9 mouse cellular contexts compared by ENCODE assay signal in the genomic region with DNA sequence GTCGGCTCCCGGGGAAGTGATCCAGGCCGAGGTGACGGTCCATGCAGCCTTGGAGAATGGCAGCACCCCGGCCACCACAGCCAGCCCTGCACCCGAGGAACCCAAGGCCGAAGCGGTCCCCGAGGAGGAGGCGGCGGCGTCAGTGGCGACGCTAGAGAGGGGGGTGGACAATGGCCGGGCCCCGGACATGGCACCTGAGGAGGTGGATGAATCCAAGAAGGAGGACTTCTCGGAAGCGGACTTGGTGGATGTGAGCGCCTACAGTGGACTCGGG. TPM values are rescaled to one million over a fixed set of nuclear protein-coding genes. Genes with fewer than 3 reads are reported as not detected.
A peak's percentile ranks its signal among the peaks of the same experiment; 100 is the strongest.
DNase-seq lines count a peak whose midpoint lies in the region; ATAC-seq and TF ChIP-seq lines count a peak whose summit lies in the region.
"Had no signal": no experiment of that assay in that cellular context is flagged by ENCODE, and none has a peak within 500 bp of the region (broad histone marks: within the 10 kb centered on the region; RNA-seq: fewer than 3 reads in every experiment).

No protein-coding gene starts in this region.

- H3K4me3 ChIP-seq in heart, embryonic 11.5 days (ENCODE audit: low read depth, low read length), result peak overlapping the region; percentile 80
- H3K4me3 ChIP-seq in MEL (ENCODE audit: control insufficient read depth in 1 of 2, insufficient read depth in 1 of 2, low read depth in 2 of 2, low read length in 2 of 2), result peak overlapping the region; percentile 79 to 87
- H3K4me3 ChIP-seq in forebrain, postnatal 0 days (ENCODE audit: low read depth, low read length), result peak overlapping the region; percentile 93
- peak overlapping the region; percentile 92 for H3K4me3 ChIP-seq in liver, embryonic 13.5 days (replicated peaks)
- peak overlapping the region; percentile 90 for H3K4me3 ChIP-seq in stomach, postnatal 0 days (ENCODE audit: low read depth, low read length)

- WGBS in heart, embryonic 11.5 days (ENCODE audit: insufficient replicate concordance), result 0% methylated on average over 20 of the region's 20 CpGs
- 5% methylated on average over 20 of the region's 20 CpGs for WGBS in forebrain, postnatal 0 days
- under 1% methylated on average over 20 of the region's 20 CpGs for WGBS in liver, embryonic 13.5 days (ENCODE audit: insufficient replicate concordance)
- WGBS in stomach, postnatal 0 days, result 2% methylated on average over 20 of the region's 20 CpGs

- no peak for TF ChIP-seq EP300 in MEL (IDR thresholded peaks at IDR 0.05; ENCODE audit: low read depth in 1 of 2, low read length in 2 of 2)
- no peak for TF ChIP-seq EP300 in stomach, postnatal 0 days (optimal IDR thresholded peaks at IDR 0.05)

- H3K9ac ChIP-seq in heart, embryonic 11.5 days (ENCODE audit: low read depth, low read length), result peak overlapping the region; percentile 86
- peak overlapping the region; percentile 97 for H3K9ac ChIP-seq in MEL (ENCODE audit: control insufficient read depth, low read depth, low read length, poor library complexity, severe bottlenecking)
- peak overlapping the region; percentile 96 for H3K9ac ChIP-seq in forebrain, postnatal 0 days
- H3K9ac ChIP-seq in liver, embryonic 13.5 days, result peak overlapping the region; percentile 98
- H3K9ac ChIP-seq in stomach, postnatal 0 days (ENCODE audit: low read length), result peak overlapping the region; percentile 86

- H3K79me2 ChIP-seq in MEL (ENCODE audit: control insufficient read depth, insufficient read depth, low read length, poor library complexity), result peaks cover 75% of the 10 kb centered on the region

- no peak for TF ChIP-seq RAD21 in MEL (IDR thresholded peaks at IDR 0.05; ENCODE audit: low read depth, low read length)

- intact Hi-C loops in left cerebral cortex, postnatal 25 days (cut with DNase I), result loop anchor here (5.0 kb wide), 2 partner anchors 45 to 665 kb away; a partner anchor contains a TSS

- no peaks in the 10 kb centered on the region for H3K9me3 ChIP-seq in heart, embryonic 11.5 days (replicated peaks; ENCODE audit: control insufficient read depth, low read length)
- H3K9me3 ChIP-seq in MEL (replicated peaks; ENCODE audit: insufficient read depth, low read length), result no peaks in the 10 kb centered on the region
- no peaks in the 10 kb centered on the region for H3K9me3 ChIP-seq in forebrain, postnatal 0 days (ENCODE audit: low read length)
- H3K9me3 ChIP-seq in liver, embryonic 13.5 days (replicated peaks), result no peaks in the 10 kb centered on the region
- no peaks in the 10 kb centered on the region for H3K9me3 ChIP-seq in stomach, postnatal 0 days (ENCODE audit: control insufficient read depth, low read length)

- H3K4me2 ChIP-seq in heart, embryonic 11.5 days, result peak overlapping the region; percentile 99
- peak overlapping the region; percentile 91 for H3K4me2 ChIP-seq in forebrain, postnatal 0 days (ENCODE audit: low read depth)
- peak overlapping the region; percentile 97 for H3K4me2 ChIP-seq in liver, embryonic 13.5 days
- H3K4me2 ChIP-seq in stomach, postnatal 0 days (replicated peaks; ENCODE audit: low read depth), result peak overlapping the region; percentile 99

- H3K36me3 ChIP-seq in heart, embryonic 11.5 days (ENCODE audit: control insufficient read depth, insufficient read depth, low read length), result peaks cover 13% of the 10 kb centered on the region; the same call in 1 of the 2 replicates
- H3K36me3 ChIP-seq in MEL (ENCODE audit: control insufficient read depth in 1 of 2, insufficient read depth in 2 of 2, low read length in 2 of 2), result peaks cover 0 to 46% of the 10 kb centered on the region in 2 experiments; a peak in 2 of 4 replicates
- peaks cover 11% of the 10 kb centered on the region for H3K36me3 ChIP-seq in forebrain, postnatal 0 days (ENCODE audit: insufficient read depth)
- H3K36me3 ChIP-seq in liver, embryonic 13.5 days, result peaks cover 24% of the 10 kb centered on the region
- H3K36me3 ChIP-seq in stomach, postnatal 0 days (ENCODE audit: control insufficient read depth, insufficient read depth, low read length), result peaks cover 4% of the 10 kb centered on the region; the same call in 1 of the 2 replicates

- peak in 1 of 2 experiments; percentile 3; a peak in 1 of 4 replicates for TF ChIP-seq POLR2A in MEL (IDR thresholded peaks at IDR 0.05; ENCODE audit: control insufficient read depth in 1 of 2, insufficient read depth in 1 of 2, low read depth in 1 of 2, low read length in 2 of 2, poor library complexity in 1 of 2)

- no peaks in the 10 kb centered on the region for H3K27me3 ChIP-seq in heart, embryonic 11.5 days (ENCODE audit: control insufficient read depth, insufficient read depth, low read length)
- H3K27me3 ChIP-seq in MEL (ENCODE audit: control insufficient read depth in 1 of 2, insufficient read depth in 2 of 2, low read length in 2 of 2), result no peaks in the 10 kb centered on the region
- no peaks in the 10 kb centered on the region for H3K27me3 ChIP-seq in forebrain, postnatal 0 days (ENCODE audit: insufficient read depth, low read length)
- no peaks in the 10 kb centered on the region for H3K27me3 ChIP-seq in liver, embryonic 13.5 days
- no peaks in the 10 kb centered on the region for H3K27me3 ChIP-seq in stomach, postnatal 0 days (ENCODE audit: control insufficient read depth, insufficient read depth, low read length)

- DNase-seq in heart, adult 11 months, result no peak
- peak; percentile 43 for DNase-seq in MEL (ENCODE audit: low read depth, low spot score)
- DNase-seq in forebrain, postnatal 0 days, result no peak
- DNase-seq in liver, embryonic 13.5 days, result no peak
- DNase-seq in stomach, postnatal 0 days (ENCODE audit: low spot score), result peak; percentile 35
- no peak for DNase-seq in left cerebral cortex, postnatal 25 days (ENCODE audit: low spot score in 2 of 2)
- no peak for DNase-seq in left cerebral cortex, adult 11 months (ENCODE audit: low spot score)

- peaks cover 53% of the 10 kb centered on the region for H3K4me1 ChIP-seq in heart, embryonic 11.5 days (ENCODE audit: control insufficient read depth, insufficient read depth, low read length)
- H3K4me1 ChIP-seq in MEL (ENCODE audit: control insufficient read depth in 1 of 2, insufficient read depth in 2 of 2, low read length in 2 of 2), result peaks cover 37 to 61% of the 10 kb centered on the region in 2 experiments
- H3K4me1 ChIP-seq in forebrain, postnatal 0 days (ENCODE audit: insufficient read depth), result peaks cover 41% of the 10 kb centered on the region
- H3K4me1 ChIP-seq in liver, embryonic 13.5 days (replicated peaks), result peaks cover 88% of the 10 kb centered on the region
- peaks cover 17% of the 10 kb centered on the region; the same call in 1 of the 2 replicates for H3K4me1 ChIP-seq in stomach, postnatal 0 days (replicated peaks; ENCODE audit: control insufficient read depth, insufficient read depth)

- ATAC-seq in heart, embryonic 11.5 days (replicated peaks; ENCODE audit: insufficient number of reproducible peaks, low FRiP score, low TSS enrichment), result no peak
- no peak for ATAC-seq in forebrain, postnatal 0 days
- no peak for ATAC-seq in liver, embryonic 13.5 days (ENCODE audit: low read depth)
- no peak for ATAC-seq in stomach, postnatal 0 days (ENCODE audit: low FRiP score, low TSS enrichment)

- no peak for TF ChIP-seq CTCF in MEL (IDR thresholded peaks at IDR 0.05 in 2 of 3, conservative IDR thresholded peaks at IDR 0.05 in 1 of 3; ENCODE audit: control insufficient read depth in 1 of 3, insufficient read depth in 1 of 3, low read depth in 2 of 3, low read length in 3 of 3, poor library complexity in 1 of 3, severe bottlenecking in 1 of 3)
- no peak for TF ChIP-seq CTCF in forebrain, postnatal 0 days (IDR thresholded peaks at IDR 0.05; ENCODE audit: low read depth)
- TF ChIP-seq CTCF in stomach, postnatal 0 days (IDR thresholded peaks at IDR 0.05; ENCODE audit: low read depth), result no peak

- H3K27ac ChIP-seq in heart, embryonic 11.5 days (ENCODE audit: low read depth, low read length), result peak overlapping the region; percentile 86
- H3K27ac ChIP-seq in MEL (ENCODE audit: control insufficient read depth, low read depth, low read length), result peak overlapping the region; percentile 75
- H3K27ac ChIP-seq in forebrain, postnatal 0 days (ENCODE audit: low read depth, low read length), result peak overlapping the region; percentile 97; the same call in 1 of the 2 replicates
- peak overlapping the region; percentile 91 for H3K27ac ChIP-seq in liver, embryonic 13.5 days
- peak overlapping the region; percentile 93 for H3K27ac ChIP-seq in stomach, postnatal 0 days (replicated peaks)

RNA-seq across cellular contexts. Expression of a gene that starts 1.6 kb away (rescaled TPM):
- polyA plus RNA-seq in heart, embryonic 11.5 days (2014; fragmentation: Nextera tagmentation; extraction: Ambion mirVana), result 11.4 and 16.3 TPM in 2 replicates
- 113 and 150 TPM in 2 replicates for total RNA-seq in MEL (2012; rRNA removed)
- 100 to 1,000 TPM in 1 of 2 experiments, 10 to 100 TPM in 1; 47.0 to 169 TPM for polyA plus RNA-seq in MEL (2012; ENCODE audit: insufficient read depth in 1 of 2, insufficient read length in 2 of 2, low read depth in 1 of 2, low replicate concordance in 2 of 2, missing spikeins in 1 of 2)
- 184 and 202 TPM in 2 replicates for total RNA-seq in forebrain, postnatal 0 days (2014; rRNA removed)
- polyA plus RNA-seq in forebrain, postnatal 0 days (2015; fragmentation: Nextera tagmentation; extraction: Ambion mirVana), result 22.3 and 24.9 TPM in 2 replicates
- 10.0 and 10.6 TPM in 2 replicates for polyA plus RNA-seq in liver, embryonic 13.5 days (2015; fragmentation: Nextera tagmentation; extraction: Ambion mirVana)
- 4.9 and 5.4 TPM in 2 replicates for polyA plus RNA-seq in stomach, postnatal 0 days (2015; fragmentation: Nextera tagmentation; extraction: Ambion mirVana)
- total RNA-seq in left cerebral cortex, postnatal 25 days (2021), result 100 to 1,000 TPM; 675 to 703 TPM

RNA-seq across cellular contexts. Expression of a gene that starts 16.3 kb away (rescaled TPM):
- polyA plus RNA-seq in heart, embryonic 11.5 days (2014; fragmentation: Nextera tagmentation; extraction: Ambion mirVana), result 24.7 and 25.3 TPM in 2 replicates
- not detected in 2 replicates for total RNA-seq in MEL (2012; rRNA removed)
- not detected for polyA plus RNA-seq in MEL (2012; ENCODE audit: insufficient read depth in 1 of 2, insufficient read length in 2 of 2, low read depth in 1 of 2, low replicate concordance in 2 of 2, missing spikeins in 1 of 2)
- total RNA-seq in forebrain, postnatal 0 days (2014; rRNA removed), result 0.15 TPM in 1 of 2 replicates, not detected in the other
- polyA plus RNA-seq in forebrain, postnatal 0 days (2015; fragmentation: Nextera tagmentation; extraction: Ambion mirVana), result 0.09 and 0.13 TPM in 2 replicates
- polyA plus RNA-seq in liver, embryonic 13.5 days (2015; fragmentation: Nextera tagmentation; extraction: Ambion mirVana), result 0.21 and 0.28 TPM in 2 replicates
- polyA plus RNA-seq in stomach, postnatal 0 days (2015; fragmentation: Nextera tagmentation; extraction: Ambion mirVana), result 0.47 and 0.80 TPM in 2 replicates
- under 1 TPM in 1 of 2 experiments, not detected in 1; 0.46 TPM for total RNA-seq in left cerebral cortex, postnatal 25 days (2021)

RNA-seq across cellular contexts. Expression of a gene that starts 17.3 kb away (rescaled TPM):
- polyA plus RNA-seq in heart, embryonic 11.5 days (2014; fragmentation: Nextera tagmentation; extraction: Ambion mirVana), result 16.0 and 16.3 TPM in 2 replicates
- total RNA-seq in MEL (2012; rRNA removed), result 35.8 and 57.6 TPM in 2 replicates
- 1,000 to 10,000 TPM in 1 of 2 experiments, 100 to 1,000 TPM in 1; 101 to 1,219 TPM for polyA plus RNA-seq in MEL (2012; ENCODE audit: insufficient read depth in 1 of 2, insufficient read length in 2 of 2, low read depth in 1 of 2, low replicate concordance in 2 of 2, missing spikeins in 1 of 2)
- total RNA-seq in forebrain, postnatal 0 days (2014; rRNA removed), result 145 and 150 TPM in 2 replicates
- polyA plus RNA-seq in forebrain, postnatal 0 days (2015; fragmentation: Nextera tagmentation; extraction: Ambion mirVana), result 113 and 130 TPM in 2 replicates
- 35.4 and 36.3 TPM in 2 replicates for polyA plus RNA-seq in liver, embryonic 13.5 days (2015; fragmentation: Nextera tagmentation; extraction: Ambion mirVana)
- 6.7 and 7.2 TPM in 2 replicates for polyA plus RNA-seq in stomach, postnatal 0 days (2015; fragmentation: Nextera tagmentation; extraction: Ambion mirVana)
- total RNA-seq in left cerebral cortex, postnatal 25 days (2021), result 10 to 100 TPM; 30.8 to 31.1 TPM

RNA-seq across cellular contexts. Expression of a gene that starts 25.0 kb away (rescaled TPM):
- 0.24 TPM in 1 of 2 replicates, not detected in the other for polyA plus RNA-seq in heart, embryonic 11.5 days (2014; fragmentation: Nextera tagmentation; extraction: Ambion mirVana)
- not detected in 2 replicates for total RNA-seq in MEL (2012; rRNA removed)
- polyA plus RNA-seq in MEL (2012; ENCODE audit: insufficient read depth in 1 of 2, insufficient read length in 2 of 2, low read depth in 1 of 2, low replicate concordance in 2 of 2, missing spikeins in 1 of 2), result not detected
- not detected in 2 replicates for total RNA-seq in forebrain, postnatal 0 days (2014; rRNA removed)
- polyA plus RNA-seq in forebrain, postnatal 0 days (2015; fragmentation: Nextera tagmentation; extraction: Ambion mirVana), result not detected in 2 replicates
- not detected in 2 replicates for polyA plus RNA-seq in liver, embryonic 13.5 days (2015; fragmentation: Nextera tagmentation; extraction: Ambion mirVana)
- not detected in 2 replicates for polyA plus RNA-seq in stomach, postnatal 0 days (2015; fragmentation: Nextera tagmentation; extraction: Ambion mirVana)
- not detected for total RNA-seq in left cerebral cortex, postnatal 25 days (2021)
- total RNA-seq: heart, postnatal 10 days had no signal

RNA-seq across cellular contexts. Expression of a gene that starts 48.7 kb away (rescaled TPM):
- 45.6 and 53.0 TPM in 2 replicates for polyA plus RNA-seq in heart, embryonic 11.5 days (2014; fragmentation: Nextera tagmentation; extraction: Ambion mirVana)
- 0.56 and 0.81 TPM in 2 replicates for total RNA-seq in MEL (2012; rRNA removed)
- 1 to 10 TPM in 1 of 2 experiments, not detected in 1; 8.0 TPM for polyA plus RNA-seq in MEL (2012; ENCODE audit: insufficient read depth in 1 of 2, insufficient read length in 2 of 2, low read depth in 1 of 2, low replicate concordance in 2 of 2, missing spikeins in 1 of 2)
- total RNA-seq in forebrain, postnatal 0 days (2014; rRNA removed), result 6.9 and 10.2 TPM in 2 replicates
- polyA plus RNA-seq in forebrain, postnatal 0 days (2015; fragmentation: Nextera tagmentation; extraction: Ambion mirVana), result 31.9 and 38.1 TPM in 2 replicates
- 5.8 and 8.6 TPM in 2 replicates for polyA plus RNA-seq in liver, embryonic 13.5 days (2015; fragmentation: Nextera tagmentation; extraction: Ambion mirVana)
- 29.8 and 39.0 TPM in 2 replicates for polyA plus RNA-seq in stomach, postnatal 0 days (2015; fragmentation: Nextera tagmentation; extraction: Ambion mirVana)
- 10 to 100 TPM; 87.3 to 88.7 TPM for total RNA-seq in left cerebral cortex, postnatal 25 days (2021)

Comparison
In these comparisons a context has a peak if more than half of its experiments do, and no peak if none do; other contexts are left out.
1. DNase-seq: peak in MEL (single experiment) and stomach, postnatal 0 days (single experiment); none in heart, adult 11 months (single experiment), forebrain, postnatal 0 days (single experiment), liver, embryonic 13.5 days (single experiment), left cerebral cortex, postnatal 25 days (0 of 2) and left cerebral cortex, adult 11 months (single experiment).
2. RNA of a gene that starts 16.3 kb away (polyA plus RNA-seq): 24.7 to 25.3 TPM in heart, embryonic 11.5 days; 0.47 to 0.80 TPM in stomach, postnatal 0 days, 0.21 to 0.28 TPM in liver, embryonic 13.5 days, 0.09 to 0.13 TPM in forebrain, postnatal 0 days and not detected in MEL; every median in the first group is over 10 times any median in the second.
3. Peak in every context shown above with its lines, with median percentiles within 50 percentile points of each other: H3K27ac ChIP-seq, H3K4me2 ChIP-seq, H3K4me3 ChIP-seq and H3K9ac ChIP-seq.